Mouse (Mus musculus): ENCODE data around the gene Rtbdn. TPM values are rescaled to one million over a fixed set of nuclear protein-coding genes. Genes with fewer than 3 reads are reported as not detected.

Rtbdn gene
- polyA plus RNA-seq, 1 experiment from 2014 or later, result 1.1 TPM

GRCm38 (mm10) chr8:84977435-84978247 is 30.9 kb downstream of the Rtbdn start:
- H3K36me3 ChIP-seq, result peaks cover 16% of the 10 kb centered on the region
- H3K9me3 ChIP-seq, result no peaks in the 10 kb centered on the region
- peaks cover 40% of the 10 kb centered on the region for H3K27me3 ChIP-seq (replicated peaks)
- peak overlapping the region; percentile 98 for H3K4me2 ChIP-seq (replicated peaks)
- H3K27ac ChIP-seq, result no peak overlapping the region
- no peak for ATAC-seq (ENCODE audit: low FRiP score, low read depth)
- H3K9ac ChIP-seq, result peak overlapping the region; percentile 61
- H3K4me3 ChIP-seq, result peak overlapping the region; percentile 46
- peaks cover 56% of the 10 kb centered on the region for H3K4me1 ChIP-seq
- 1% methylated on average over 70 of the region's 70 CpGs for WGBS

- Histone ChIP-seq H3K4me2 (replicated peaks) (peak within 1 kb of the TSS; percentile 98), H3K9me3 (no peaks in the 10 kb centered on the region), H3K27ac (no peak within 1 kb of the TSS; the same call in 1 of the 2 replicates), H3K4me1 (peaks cover 56% of the 10 kb centered on the region), H3K27me3 (replicated peaks) (peaks cover 44% of the 10 kb centered on the region), H3K4me3 (peak within 1 kb of the TSS; percentile 46), H3K9ac (peak within 1 kb of the TSS; percentile 61), H3K36me3 (peaks cover 9% of the 10 kb centered on the region)
- WGBS, result under 1% methylated on average over 63 of the region's 63 CpGs
- peak; percentile 31 for ATAC-seq (ENCODE audit: low FRiP score, low read depth)
These were observed 31.6 kb downstream of the Rtbdn start, which contains the start of gene Junb for GRCm38 (mm10) chr8:84978248-84978940. Gene Junb (minus strand): TSS chr8:84978718.

DNA sequence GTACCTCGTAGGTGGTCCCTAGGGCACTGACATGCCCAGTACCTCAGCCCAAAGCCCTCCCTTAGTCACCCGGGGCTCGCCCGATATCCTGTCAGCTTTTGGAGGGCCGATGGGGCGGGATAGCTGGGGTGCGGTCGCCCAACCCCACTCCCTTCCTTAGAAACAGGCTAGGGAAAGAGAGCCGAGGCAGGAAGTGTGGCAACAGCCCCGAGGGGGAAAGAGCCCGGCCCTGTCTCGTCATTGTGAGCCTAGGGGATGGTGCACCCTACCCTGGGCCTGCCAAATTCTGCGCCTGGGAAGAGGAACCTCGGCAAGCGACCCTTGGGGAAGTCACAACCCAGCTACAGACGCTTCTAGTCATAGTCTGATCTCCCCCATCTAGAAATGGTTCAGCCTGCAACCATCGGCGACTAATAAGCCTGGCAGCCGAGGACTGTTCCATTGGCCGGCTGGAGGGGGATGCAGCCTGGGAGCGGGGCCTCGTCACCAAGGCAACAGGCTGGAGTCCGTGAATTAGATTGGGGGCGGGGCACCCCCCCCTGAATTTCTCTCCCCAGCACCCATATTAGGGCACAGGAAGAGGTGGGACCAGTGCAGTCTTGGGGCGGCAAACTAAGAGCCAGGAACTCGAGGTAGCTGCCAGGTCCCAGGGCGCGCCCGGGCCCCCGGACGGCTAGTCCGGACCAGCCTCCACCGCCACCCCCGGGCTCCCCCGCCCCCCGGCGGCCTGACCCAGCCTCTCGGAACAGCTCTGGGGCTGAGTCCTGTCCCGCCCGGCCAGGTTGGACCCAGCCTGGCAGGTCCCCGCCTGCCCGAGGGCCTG is 33.0 kb downstream of the Rtbdn start:
- Histone ChIP-seq H3K4me3 (peak overlapping the region; percentile 26), H3K4me2 (replicated peaks) (peak overlapping the region; percentile 98), H3K27me3 (replicated peaks) (peaks cover 47% of the 10 kb centered on the region), H3K9me3 (no peaks in the 10 kb centered on the region), H3K4me1 (peaks cover 60% of the 10 kb centered on the region), H3K36me3 (no peaks in the 10 kb centered on the region), H3K9ac (peak overlapping the region; percentile 48), H3K27ac (no peak overlapping the region)
- WGBS, result 3% methylated on average over 41 of the region's 42 CpGs
- peak; percentile 6; the same call in 1 of the 2 replicates for ATAC-seq (ENCODE audit: low FRiP score, low read depth)

GRCm38 (mm10) chr8:84980622-84981358 is 34.0 kb downstream of the Rtbdn start:
- no peak overlapping the region for H3K27ac ChIP-seq
- H3K27me3 ChIP-seq (replicated peaks), result peaks cover 51% of the 10 kb centered on the region
- peak overlapping the region; percentile 98 for H3K4me2 ChIP-seq (replicated peaks)
- peaks cover 65% of the 10 kb centered on the region for H3K4me1 ChIP-seq
- H3K36me3 ChIP-seq, result no peaks in the 10 kb centered on the region
- H3K9ac ChIP-seq, result 0 out of 2 replicates have a peak overlapping the region, but pooled peaks have one; percentile 40
- no peak for ATAC-seq (ENCODE audit: low FRiP score, low read depth)
- H3K9me3 ChIP-seq, result no peaks in the 10 kb centered on the region
- 37% methylated on average over 11 of the region's 11 CpGs for WGBS
- H3K4me3 ChIP-seq, result no peak overlapping the region

DNA sequence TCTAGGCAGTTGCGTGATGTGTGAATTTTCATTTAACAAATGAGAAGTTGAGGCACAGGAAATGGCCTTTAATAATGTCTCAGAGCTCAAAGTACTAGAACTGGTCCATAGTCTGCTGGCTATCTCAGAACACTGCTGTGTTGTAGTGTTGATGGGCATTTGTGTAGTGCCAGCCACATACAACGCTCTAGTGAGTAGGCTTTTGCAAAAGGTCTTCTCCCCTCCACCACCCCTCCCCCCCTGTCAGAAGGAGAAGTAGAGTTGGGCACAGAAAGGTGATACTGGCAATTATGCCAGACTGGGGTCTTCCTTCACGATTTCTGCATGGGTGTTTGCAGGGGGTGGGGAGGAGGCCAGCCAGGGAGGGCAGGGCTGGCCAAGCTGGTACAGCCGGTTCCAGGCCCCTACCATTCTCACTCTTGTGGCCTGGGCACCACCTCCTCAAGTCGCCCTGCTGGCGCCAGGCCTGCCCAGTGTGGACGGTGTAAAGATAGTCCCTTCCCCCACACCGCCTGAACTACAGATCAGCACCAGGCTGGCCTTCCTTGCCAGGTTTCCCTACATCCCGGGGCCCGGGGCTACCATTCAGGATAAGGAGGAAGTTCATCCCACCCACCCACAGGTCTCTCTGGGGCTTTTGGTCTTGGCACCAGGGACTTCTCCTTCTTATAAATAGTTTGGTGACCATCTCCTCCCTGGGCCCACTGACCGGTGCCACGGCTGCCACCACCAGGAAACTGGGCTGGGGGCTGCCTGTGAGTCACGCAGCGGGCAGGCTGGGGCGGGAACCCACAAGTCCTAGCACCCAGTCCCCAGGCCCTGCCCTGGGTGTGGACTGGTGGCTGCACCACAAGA is 35.1 kb downstream of the Rtbdn start:
- peaks cover 59% of the 10 kb centered on the region for H3K27me3 ChIP-seq (replicated peaks)
- no peak overlapping the region for H3K27ac ChIP-seq
- ATAC-seq (ENCODE audit: low FRiP score, low read depth), result no peak
- no peak overlapping the region for H3K4me3 ChIP-seq
- no peak overlapping the region for H3K4me2 ChIP-seq (replicated peaks)
- peaks cover 60% of the 10 kb centered on the region for H3K4me1 ChIP-seq
- WGBS, result 86% methylated on average over 15 of the region's 15 CpGs
- no peaks in the 10 kb centered on the region for H3K9me3 ChIP-seq
- no peaks in the 10 kb centered on the region for H3K36me3 ChIP-seq
- no peak overlapping the region for H3K9ac ChIP-seq

GRCm38 (mm10) chr8:84982499-84983011 is 35.8 kb downstream of the Rtbdn start:
- 62% methylated on average over 3 of the region's 3 CpGs for WGBS
- Histone ChIP-seq H3K4me3 (no peak overlapping the region), H3K27ac (no peak overlapping the region)

GRCm38 (mm10) chr8:84984294-84985048 is 37.7 kb downstream of the Rtbdn start:
- Histone ChIP-seq H3K4me1 (peaks cover 36% of the 10 kb centered on the region), H3K27me3 (replicated peaks) (peaks cover 47% of the 10 kb centered on the region), H3K9me3 (no peaks in the 10 kb centered on the region), H3K36me3 (no peaks in the 10 kb centered on the region), H3K9ac (no peak overlapping the region), H3K4me3 (no peak overlapping the region), H3K4me2 (replicated peaks) (peak overlapping the region; percentile 99), H3K27ac (no peak overlapping the region)
- 12% methylated on average over 16 of the region's 16 CpGs for WGBS
- ATAC-seq (ENCODE audit: low FRiP score, low read depth), result no peak

More at GRCm38 (mm10) chr8:84982499-84983011, 35.8 kb downstream of the Rtbdn start:
- no peaks in the 10 kb centered on the region for H3K36me3 ChIP-seq
- H3K27me3 ChIP-seq (replicated peaks), result peaks cover 55% of the 10 kb centered on the region
- H3K9ac ChIP-seq, result no peak overlapping the region
- no peak for ATAC-seq (ENCODE audit: low FRiP score, low read depth)
- no peaks in the 10 kb centered on the region for H3K9me3 ChIP-seq
- peaks cover 53% of the 10 kb centered on the region for H3K4me1 ChIP-seq
- 0 out of 2 replicates have a peak overlapping the region, but pooled peaks have one; percentile 3 for H3K4me2 ChIP-seq (replicated peaks)

DNA sequence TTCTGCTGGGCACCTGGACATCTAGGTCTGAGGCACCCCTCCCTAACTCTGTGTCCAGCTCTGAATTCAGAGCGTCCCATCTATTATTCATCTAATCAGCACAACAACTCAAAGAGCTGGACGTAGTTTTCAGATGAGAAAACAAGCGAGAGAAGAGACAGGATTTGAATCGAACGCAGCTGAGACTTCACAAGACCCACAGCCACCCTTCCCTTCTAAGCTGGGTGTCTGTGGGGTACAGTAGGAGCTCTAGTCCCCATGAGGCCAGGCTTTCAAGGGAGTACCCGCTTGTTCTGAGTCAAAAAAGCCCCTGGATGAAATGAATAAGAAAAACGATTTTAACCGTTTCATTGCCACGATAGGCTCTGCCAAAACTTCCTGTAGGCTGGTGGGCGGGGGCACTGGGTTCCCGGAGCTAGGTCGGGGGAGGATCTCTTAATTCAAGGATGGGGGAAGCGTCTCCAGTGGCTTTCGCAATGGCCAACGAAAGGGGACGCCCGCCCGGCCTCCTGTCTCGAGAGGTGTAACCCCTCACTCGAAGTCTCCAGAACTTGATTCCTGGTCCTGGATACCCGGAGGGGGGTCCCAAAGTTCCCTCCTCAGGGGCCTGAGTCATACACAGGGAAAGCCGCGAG is 38.4 kb downstream of the Rtbdn start:
- Histone ChIP-seq H3K9me3 (no peaks in the 10 kb centered on the region), H3K36me3 (no peaks in the 10 kb centered on the region), H3K27me3 (replicated peaks) (peaks cover 43% of the 10 kb centered on the region), H3K4me1 (peaks cover 29% of the 10 kb centered on the region), H3K4me2 (replicated peaks) (peak overlapping the region; percentile 99), H3K27ac (no peak overlapping the region), H3K9ac (peak overlapping the region; percentile 57), H3K4me3 (peak overlapping the region; percentile 43)
- WGBS, result under 1% methylated on average over 23 of the region's 23 CpGs
- ATAC-seq (ENCODE audit: low FRiP score, low read depth), result no peak

- Histone ChIP-seq H3K9me3 (no peaks in the 10 kb centered on the region), H3K9ac (peak overlapping the region; percentile 57), H3K4me1 (peaks cover 27% of the 10 kb centered on the region), H3K27me3 (replicated peaks) (peaks cover 42% of the 10 kb centered on the region), H3K36me3 (no peaks in the 10 kb centered on the region), H3K4me3 (peak overlapping the region; percentile 43), H3K4me2 (replicated peaks) (peak overlapping the region; percentile 99), H3K27ac (no peak overlapping the region)
- under 1% methylated on average over 53 of the region's 53 CpGs for WGBS
- ATAC-seq (ENCODE audit: low FRiP score, low read depth), result peak; percentile 3; the same call in 1 of the 2 replicates
These were observed 39.0 kb downstream of the Rtbdn start for GRCm38 (mm10) chr8:84985684-84986378.
